Mouse (Mus musculus) heart, postnatal 0 days (tissue): Measurements from ENCODE around the gene Actr2.

ENCODE experiments used
- CTCF ChIP-seq: IDR thresholded peaks from 2 replicates; pipeline ENCODE4 v1.5.1; 2016; ENCODE audit warnings: antibody characterized with exemption, control low read depth, low read depth
- EP300 ChIP-seq: IDR thresholded peaks from 2 replicates; pipeline ENCODE4 v1.6.1; 2016; ENCODE audit warnings: antibody characterized with exemption, low read depth

- no peak for TF ChIP-seq CTCF
- no peak for TF ChIP-seq EP300
Observed at GRCm38 (mm10) chr11:20018905-20019304, 93.8 kb downstream of the Actr2 start.
